Mouse (Mus musculus): ENCODE data around the gene Inpp5e.

Inpp5e gene

DNA sequence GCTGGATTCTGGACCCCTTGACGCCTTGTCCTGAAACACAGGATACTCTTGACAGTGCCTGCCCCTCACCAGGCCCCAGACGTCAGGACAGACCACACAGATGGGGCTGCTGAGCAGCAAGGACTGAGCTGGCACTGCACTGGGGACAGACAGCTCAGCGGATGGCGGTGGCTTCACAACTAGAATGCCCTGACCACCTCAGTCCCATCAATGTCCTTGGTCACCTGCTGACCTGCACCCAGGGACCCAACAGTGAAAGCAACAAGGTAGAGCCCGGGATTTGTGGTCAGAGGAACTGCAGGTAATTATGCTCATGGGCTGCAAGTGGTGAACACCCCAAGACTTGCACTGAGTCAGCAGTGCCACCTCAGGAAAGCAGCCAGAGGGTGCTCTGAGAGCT lies 46.0 kb downstream of the Inpp5e start:
- no peak for DNase-seq (ENCODE audit: low spot score)

DNA sequence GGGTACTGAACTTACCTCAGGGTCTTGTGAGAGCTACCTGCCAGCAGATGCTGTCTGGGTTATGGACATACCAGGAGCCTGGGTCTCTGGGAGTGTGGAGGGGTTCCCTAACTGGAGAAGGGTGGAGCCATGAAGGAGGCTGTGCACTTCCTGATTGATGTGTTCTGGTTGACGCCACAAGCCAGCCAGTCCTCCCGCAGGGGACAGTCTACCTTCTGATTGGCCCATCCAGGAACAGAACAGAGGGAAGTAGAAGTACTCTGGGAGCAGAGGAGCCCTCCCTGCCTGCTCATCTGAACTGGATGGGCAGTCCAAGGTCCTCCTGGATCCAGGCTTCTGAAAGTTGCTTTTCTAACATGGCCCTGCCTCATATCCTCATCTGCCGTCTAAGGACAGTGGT lies 48.2 kb downstream of the Inpp5e start, which contains the start of gene Card9:
TSS of gene Card9 (minus strand) at position 147 of the 400 bp plus-strand sequence.
- DNase-seq (ENCODE audit: low spot score): no peak

DNA sequence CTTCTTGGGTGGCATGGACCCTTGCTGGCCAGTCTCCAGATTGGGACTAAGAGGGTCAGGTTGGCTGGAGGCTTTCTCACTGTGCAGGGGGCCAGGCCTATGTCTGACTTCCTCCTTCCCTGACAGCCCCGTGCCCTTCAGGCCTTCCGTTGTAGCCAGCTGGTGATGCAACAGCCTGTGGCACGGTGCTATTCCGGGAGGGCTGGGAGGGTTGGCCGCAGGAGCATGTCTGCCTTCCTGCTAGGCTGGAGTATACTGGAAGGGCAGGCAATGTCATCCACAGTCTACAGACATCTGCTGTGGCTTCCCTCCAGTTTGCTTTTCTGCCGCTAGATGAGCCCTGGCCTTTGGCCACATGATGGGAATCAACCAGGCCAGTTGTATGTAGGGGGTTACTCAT lies 49.0 kb downstream of the Inpp5e start:
- DNase-seq (ENCODE audit: low spot score): no peak

DNA sequence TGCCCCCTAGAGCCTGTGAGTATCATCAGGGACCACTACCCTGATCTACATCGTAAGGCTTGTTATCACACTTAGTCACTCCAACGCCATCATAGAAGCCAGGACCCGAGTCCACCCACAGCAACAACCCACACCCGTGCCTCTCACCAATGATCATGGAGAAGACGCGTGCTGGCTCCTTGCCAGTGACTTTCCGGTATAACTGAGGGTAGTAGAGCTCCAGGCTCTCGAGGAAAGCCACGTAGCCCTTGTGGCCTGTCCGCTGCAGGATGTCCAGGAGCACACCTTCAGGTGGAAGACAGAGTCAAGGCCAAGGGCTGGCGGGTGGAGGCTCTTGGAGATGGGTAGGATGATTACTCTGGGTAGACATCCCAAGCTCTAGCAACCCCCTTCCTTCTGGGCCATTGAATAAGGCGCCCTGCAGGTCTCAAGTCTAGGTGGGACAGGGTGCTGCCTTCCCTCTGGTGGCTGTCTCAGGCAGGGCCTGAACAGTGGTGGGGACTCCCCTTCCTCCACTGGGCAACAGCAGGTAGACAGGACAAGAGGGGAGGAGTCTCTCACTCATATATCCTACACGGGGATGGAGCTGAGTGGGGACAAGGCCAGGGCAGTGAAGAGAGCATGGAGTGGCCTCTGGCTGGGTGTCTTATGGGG lies 50.2 kb downstream of the Inpp5e start:
- no peak for DNase-seq (ENCODE audit: low spot score)

DNA sequence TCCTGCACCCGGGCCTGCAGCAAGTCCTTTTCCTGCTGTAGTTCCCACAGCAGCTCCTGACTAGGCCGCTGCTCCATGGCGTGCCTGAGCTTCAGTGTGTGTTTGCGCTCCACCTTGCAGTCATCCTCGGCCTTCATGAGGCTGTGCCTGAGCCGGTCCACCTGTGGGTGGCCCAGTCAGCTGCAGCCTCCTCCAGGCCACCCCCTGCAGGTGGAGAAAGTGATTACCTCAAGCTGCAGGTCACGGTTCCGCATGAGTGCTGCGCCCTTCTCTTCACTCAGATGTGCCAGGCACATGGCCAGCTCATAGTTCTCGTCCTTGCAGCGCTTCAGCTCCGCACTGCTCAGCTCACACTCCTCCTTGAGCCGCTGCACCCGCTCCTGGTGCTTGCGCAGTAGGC lies 51.5 kb downstream of the Inpp5e start:
- no peak for DNase-seq (ENCODE audit: low spot score)

DNA sequence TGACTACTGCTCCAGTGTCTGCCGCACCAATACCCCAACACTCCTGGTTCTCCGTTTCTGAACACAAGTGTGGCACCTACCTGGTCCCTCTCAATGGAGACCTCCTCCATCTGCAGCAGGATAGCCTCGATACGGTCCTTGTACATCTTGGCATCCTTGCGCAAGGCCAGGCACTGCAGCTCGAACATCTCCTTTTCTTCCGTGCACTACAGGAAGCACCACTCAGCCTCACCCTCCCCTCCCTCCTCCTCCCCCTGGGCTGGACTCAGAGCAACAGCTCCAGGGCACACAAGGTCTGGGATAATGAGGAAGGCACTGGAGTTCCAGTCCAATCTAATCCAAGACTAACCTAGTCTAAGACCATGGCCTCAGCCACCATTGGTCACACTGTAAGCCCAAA lies 52.3 kb downstream of the Inpp5e start:
- no peak for DNase-seq (ENCODE audit: low spot score)

DNA sequence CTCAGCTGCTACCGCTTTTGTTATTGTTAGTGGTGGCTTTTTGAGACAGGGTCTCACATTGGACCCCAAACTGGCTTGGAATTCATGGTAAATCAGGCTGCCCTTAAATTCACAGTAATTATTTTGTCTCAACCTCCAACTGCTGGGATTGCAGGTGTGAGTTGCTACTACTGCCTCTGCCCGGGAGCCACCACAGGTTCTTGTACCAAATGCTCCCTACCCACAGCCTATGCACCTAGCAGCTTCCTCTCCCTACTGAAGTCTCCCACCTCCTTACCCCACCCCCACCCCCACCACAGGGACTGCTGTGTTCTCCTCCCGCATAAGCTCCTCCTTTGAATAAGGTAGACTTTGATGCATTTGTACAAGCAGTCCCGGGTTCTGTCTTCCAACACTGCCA lies 52.8 kb downstream of the Inpp5e start:
- DNase-seq (ENCODE audit: low spot score): no peak

DNA sequence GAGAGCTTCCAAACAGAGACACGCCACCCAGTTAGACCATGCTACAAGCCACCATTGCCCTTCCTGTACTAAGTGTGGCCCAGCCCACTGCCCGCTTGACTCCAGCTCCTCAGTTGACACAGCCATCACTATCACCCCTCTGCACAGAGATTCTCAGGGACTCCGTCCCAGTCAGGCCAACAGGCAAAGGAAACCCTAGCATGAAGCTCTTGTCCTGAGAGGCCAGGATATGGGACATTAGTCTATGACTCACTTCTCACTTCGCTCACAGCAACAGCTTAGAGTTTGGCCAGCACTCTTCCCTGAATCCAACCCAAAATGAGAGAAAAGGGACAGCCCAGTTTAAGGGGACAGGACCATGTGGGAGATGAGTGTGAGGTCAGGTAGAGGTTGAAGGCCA lies 54.6 kb downstream of the Inpp5e start:
- DNase-seq (ENCODE audit: low spot score): no peak

DNA sequence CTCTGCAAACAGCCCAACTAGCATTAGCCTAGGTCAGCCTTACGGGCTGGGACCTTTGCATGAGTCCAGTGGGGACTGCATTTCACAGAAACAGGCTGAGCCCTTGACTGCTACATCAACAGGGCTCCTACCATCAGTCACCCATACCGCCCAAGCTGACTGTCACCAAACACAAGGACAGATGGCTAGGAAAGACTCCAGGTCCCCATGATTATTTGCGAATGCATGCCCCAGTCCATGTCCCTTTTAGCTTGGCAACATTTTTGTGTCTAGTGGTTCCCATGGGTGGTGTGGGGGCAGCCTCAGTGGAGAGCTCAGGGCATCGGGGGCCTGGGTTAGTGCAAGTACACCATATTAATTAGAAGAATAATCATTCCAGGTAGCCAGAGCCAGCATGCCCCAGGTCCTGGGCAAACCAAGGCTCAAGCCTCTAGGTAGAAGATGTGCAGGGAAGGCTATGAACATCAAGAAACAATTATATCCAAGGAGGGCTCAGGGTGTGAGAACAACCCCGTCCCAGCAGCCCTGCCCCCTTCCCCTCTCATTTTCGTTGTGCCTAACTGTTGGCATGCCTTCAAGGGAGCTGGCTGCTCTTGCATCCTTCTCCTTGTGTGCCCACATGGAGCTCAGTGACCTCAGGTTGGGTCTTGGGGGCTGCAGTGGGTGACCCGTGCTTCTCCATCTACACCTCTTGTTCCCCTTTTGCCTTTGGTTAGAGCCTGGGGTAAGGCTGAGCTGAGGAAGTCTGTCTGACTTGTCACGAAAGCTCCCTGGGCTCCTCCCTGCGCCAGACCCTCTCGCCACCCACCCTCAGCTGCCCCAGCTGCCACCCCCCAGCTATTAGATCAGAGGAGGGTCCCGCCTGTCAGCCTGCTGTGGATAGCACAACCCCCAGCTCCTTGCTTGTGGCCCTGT lies 55.7 kb downstream of the Inpp5e start:
- no peak for DNase-seq (ENCODE audit: low spot score)

DNA sequence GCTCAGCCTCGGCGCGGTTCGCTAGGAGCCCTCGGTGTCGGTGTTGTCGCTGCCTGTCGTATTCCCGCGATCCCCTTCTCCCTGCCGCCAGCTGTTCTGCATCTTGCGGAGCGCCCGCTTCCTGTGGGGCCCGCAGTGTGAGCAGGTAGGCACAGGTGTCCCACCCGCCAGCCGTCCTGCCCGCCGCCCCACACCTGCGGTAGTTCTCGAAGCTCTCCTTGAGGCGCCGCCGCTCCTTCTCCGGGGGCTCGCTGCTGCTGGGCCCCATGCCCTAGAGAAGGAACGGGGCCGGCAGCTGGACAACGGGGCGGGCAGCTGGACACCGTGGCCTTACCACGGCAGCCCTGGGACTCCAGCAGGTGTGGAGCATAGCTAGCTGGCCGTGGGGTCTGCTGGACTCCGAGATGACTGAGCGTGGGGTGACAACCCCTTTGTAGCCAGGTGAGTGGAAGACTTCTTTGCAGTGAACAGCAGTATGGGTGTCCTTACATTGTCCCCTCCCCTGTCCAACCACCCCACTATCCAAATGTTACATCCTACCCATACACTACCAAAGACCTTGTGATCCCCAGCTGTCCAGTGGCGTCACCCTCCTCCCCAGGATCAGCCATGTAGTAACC lies 56.6 kb downstream of the Inpp5e start:
- peak; percentile 69 for DNase-seq (ENCODE audit: low spot score)

DNA sequence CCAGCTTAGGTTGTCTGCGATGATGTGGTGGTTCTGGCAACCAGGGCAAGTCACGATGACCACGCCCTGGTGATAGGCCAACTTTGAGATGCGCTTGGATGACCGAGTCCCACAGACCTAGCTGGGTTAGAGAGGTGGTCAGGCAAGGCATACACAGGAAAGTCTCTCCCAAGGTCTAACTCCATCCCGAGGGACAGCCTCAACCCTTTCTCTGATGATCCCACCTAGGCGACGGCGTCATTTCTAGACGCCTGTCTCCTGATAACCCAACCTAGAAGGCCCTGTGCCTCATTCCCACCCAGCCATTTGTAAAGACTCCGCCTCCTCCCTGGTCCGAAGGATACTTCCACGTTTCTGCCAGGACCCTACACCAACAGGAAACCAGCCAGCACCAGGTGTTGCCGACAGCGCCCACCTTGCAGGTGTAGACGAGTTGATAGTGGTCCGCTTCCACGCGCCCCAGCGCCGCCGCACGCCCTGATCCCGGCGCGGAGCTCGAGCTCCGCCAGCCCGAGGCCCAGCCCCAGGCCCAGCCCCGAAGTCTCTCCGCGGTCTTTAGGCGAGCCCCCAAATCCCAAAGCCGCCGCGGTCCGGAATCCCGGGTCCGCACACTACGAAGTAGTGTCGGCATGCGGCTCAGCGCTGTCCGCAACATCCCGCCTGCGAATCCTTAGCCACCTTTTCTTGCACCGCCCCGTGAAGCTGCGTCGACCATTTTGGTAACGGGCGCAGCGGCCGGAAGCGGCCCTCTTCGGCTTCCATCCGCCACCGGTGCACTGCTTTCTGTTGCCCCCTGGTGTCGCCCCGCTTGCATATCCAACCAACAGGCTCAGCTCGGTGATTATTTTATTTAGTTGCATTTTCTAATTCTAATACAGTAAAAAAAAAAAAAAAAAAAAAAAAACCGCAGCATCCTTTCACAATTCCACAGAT lies 57.4 kb downstream of the Inpp5e start, which contains the start of gene Dnlz:
TSS of gene Dnlz (minus strand) at position 753 of the 933 bp plus-strand sequence.
- peak; percentile 90 for DNase-seq (ENCODE audit: low spot score)

DNA sequence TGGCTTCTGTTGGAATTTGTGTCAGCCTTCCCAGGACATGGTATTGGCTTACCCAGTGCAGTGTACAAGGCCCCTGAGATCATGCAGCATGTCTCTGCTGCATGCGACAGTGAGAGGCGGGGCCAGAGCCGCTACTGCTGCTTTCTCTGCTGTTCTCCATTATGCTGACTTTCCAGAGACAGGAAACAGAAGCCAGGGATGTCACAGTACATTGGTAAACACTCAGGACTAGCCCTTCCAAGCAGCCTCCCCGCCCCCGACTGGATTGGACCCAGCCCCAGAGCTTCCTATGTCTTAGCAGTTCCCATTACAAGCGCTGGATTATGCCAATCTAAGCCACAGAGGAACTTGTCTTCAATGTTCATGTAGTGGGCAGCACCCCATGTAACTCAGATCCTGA lies 60.8 kb downstream of the Inpp5e start:
- no peak for DNase-seq (ENCODE audit: low spot score)
